Mouse (Mus musculus) retina, embryonic 14.5 days (tissue): ENCODE results near the gene B3galt1.

Experiments used
- DNase-seq: peaks from one replicate; pipeline ENCODE4 v3.0.0-alpha.2; 2015; ENCODE audit warnings: low spot score

B3galt1 gene

GRCm38 (mm10) chr2:67730771-67731170, 165.1 kb downstream of the B3galt1 start:
- DNase-seq: peak; percentile 11

- DNase-seq: no peak
Measured at GRCm38 (mm10) chr2:67751585-67751984, 185.9 kb downstream of the B3galt1 start.

GRCm38 (mm10) chr2:67756507-67756906, 190.8 kb downstream of the B3galt1 start:
- no peak for DNase-seq

GRCm38 (mm10) chr2:67787536-67787935, 221.9 kb downstream of the B3galt1 start:
- no peak for DNase-seq

- DNase-seq: no peak
Measured at GRCm38 (mm10) chr2:67797561-67797960, 231.9 kb downstream of the B3galt1 start.

GRCm38 (mm10) chr2:67799981-67800380, 234.3 kb downstream of the B3galt1 start:
- no peak for DNase-seq

GRCm38 (mm10) chr2:67816149-67816548, 250.5 kb downstream of the B3galt1 start:
- peak; percentile 47 for DNase-seq

- no peak for DNase-seq
Measured at GRCm38 (mm10) chr2:67818014-67818413, 252.3 kb downstream of the B3galt1 start.

GRCm38 (mm10) chr2:67822360-67822759, 256.7 kb downstream of the B3galt1 start:
- no peak for DNase-seq

- DNase-seq: no peak
Measured at GRCm38 (mm10) chr2:67827697-67828096, 262.0 kb downstream of the B3galt1 start.

- no peak for DNase-seq
Measured at GRCm38 (mm10) chr2:67829055-67829915, 263.6 kb downstream of the B3galt1 start.

- DNase-seq: no peak
Measured at GRCm38 (mm10) chr2:67847806-67848205, 282.1 kb downstream of the B3galt1 start.

- no peak for DNase-seq
Measured at GRCm38 (mm10) chr2:67850725-67851124, 285.1 kb downstream of the B3galt1 start.

- no peak for DNase-seq
Measured at GRCm38 (mm10) chr2:67858340-67858739, 292.7 kb downstream of the B3galt1 start.

GRCm38 (mm10) chr2:67859004-67859403, 293.3 kb downstream of the B3galt1 start:
- DNase-seq: no peak

GRCm38 (mm10) chr2:67873368-67873767, 307.7 kb downstream of the B3galt1 start:
- DNase-seq: no peak

GRCm38 (mm10) chr2:67879836-67880235, 314.2 kb downstream of the B3galt1 start:
- no peak for DNase-seq

GRCm38 (mm10) chr2:67881713-67882281, 316.1 kb downstream of the B3galt1 start:
- no peak for DNase-seq

- DNase-seq: peak; percentile 65
Measured at GRCm38 (mm10) chr2:67897956-67898689, 332.5 kb downstream of the B3galt1 start.

- no peak for DNase-seq
Measured at GRCm38 (mm10) chr2:67901574-67901973, 335.9 kb downstream of the B3galt1 start.

- no peak for DNase-seq
Measured at GRCm38 (mm10) chr2:67902651-67903292, 337.1 kb downstream of the B3galt1 start.

GRCm38 (mm10) chr2:67903769-67904168, 338.1 kb downstream of the B3galt1 start:
- DNase-seq: peak; percentile 19
